Mouse (Mus musculus) heart, embryonic 11.5 days (tissue): Measurements from ENCODE around the gene Baz1a. TPM values are rescaled to one million over a fixed set of nuclear protein-coding genes. Genes with fewer than 3 reads are reported as not detected.
"Not testable (repeated sequence)": the region's sequence is repeated elsewhere in the genome, so short reads cannot be mapped to it uniquely, and the experiment has no call there.

Experiments
- ATAC-seq: fragments of 200-750 bp; cut with Nextera tagmentation; replicated peaks from 2 replicates; pipeline ENCODE4 v1.8.0; 2017; ENCODE audit warnings: moderate library complexity; ENCODE audit not compliant: insufficient number of reproducible peaks, low FRiP score, low TSS enrichment
- H3K27ac ChIP-seq: fragments of 300-500 bp; sonication (generic); 2 replicates; pipeline ENCODE4 v1.5.1; 2014; ENCODE audit warnings: mild to moderate bottlenecking, low read depth, low read length
- H3K27me3 ChIP-seq: fragments of 300-500 bp; sonication (generic); 2 replicates; pipeline ENCODE4 v1.6.1; 2014; ENCODE audit warnings: mild to moderate bottlenecking, low read length, mixed read lengths; ENCODE audit not compliant: control insufficient read depth, insufficient read depth
- H3K36me3 ChIP-seq: fragments of 300-500 bp; sonication (generic); 2 replicates; pipeline ENCODE4 v1.6.1; 2014; ENCODE audit warnings: mild to moderate bottlenecking, low read length, moderate library complexity, mixed read lengths; ENCODE audit not compliant: control insufficient read depth, insufficient read depth
- H3K4me1 ChIP-seq: fragments of 300-500 bp; sonication (generic); 2 replicates; pipeline ENCODE4 v1.6.1; 2014; ENCODE audit warnings: low read length; ENCODE audit not compliant: control insufficient read depth, insufficient read depth
- H3K4me2 ChIP-seq: fragments of 300-500 bp; sonication (generic); 2 replicates; pipeline ENCODE4 v1.6.1; 2014; ENCODE audit warnings: mild to moderate bottlenecking, moderate library complexity
- H3K4me3 ChIP-seq: fragments of 300-500 bp; sonication (generic); 2 replicates; pipeline ENCODE4 v1.5.1; 2014; ENCODE audit warnings: low read depth, low read length
- H3K9ac ChIP-seq: fragments of 300-500 bp; sonication (generic); 2 replicates; pipeline ENCODE4 v1.6.1; 2014; ENCODE audit warnings: mild to moderate bottlenecking, low read depth, low read length, moderate library complexity
- H3K9me3 ChIP-seq: fragments of 300-500 bp; sonication (generic); replicated peaks from 2 replicates; pipeline ENCODE4 v1.6.1; 2016; ENCODE audit warnings: low read length; ENCODE audit not compliant: control insufficient read depth
- WGBS: fragments of 180-500 bp; shearing (Covaris S2); extraction: QIAGEN DNeasy Blood & Tissue Kit; methylation state at CpG from one replicate; pipeline ENCODE4 v1.1.7; 2014; ENCODE audit not compliant: insufficient replicate concordance; 5-methylcytosine and 5-hydroxymethylcytosine counted together
- polyA plus RNA-seq: library from polyadenylated mRNA; unstranded; fragments of >200 nt; fragmentation: Nextera tagmentation; extraction: Ambion mirVana; gene quantifications from 2 replicates; pipeline ENCODE4 v1.2.1, GENCODE M21; 2014

Baz1a gene
- polyA plus RNA-seq, 1 experiment from 2014 or later: 18.6 TPM

DNA sequence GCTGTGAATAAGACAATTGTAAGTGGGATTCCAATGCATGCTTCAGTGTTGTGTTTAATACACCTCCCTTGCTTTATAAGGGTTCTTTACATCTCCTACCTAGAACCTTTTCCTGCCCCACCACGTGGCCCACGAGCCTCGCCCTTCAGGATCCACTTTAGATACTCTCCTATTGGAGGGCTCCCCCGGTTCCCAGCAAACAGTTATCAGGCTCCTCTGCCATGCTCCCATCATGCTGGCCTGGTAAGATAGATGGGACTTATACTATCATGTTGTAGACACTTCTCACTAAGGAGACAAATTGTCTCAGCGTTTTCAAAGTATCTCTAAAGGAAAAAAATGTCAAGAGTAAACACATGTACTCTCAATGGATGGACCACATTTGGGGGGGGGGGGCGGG is 33.6 kb downstream of the Baz1a start:
- ATAC-seq: no peak

DNA sequence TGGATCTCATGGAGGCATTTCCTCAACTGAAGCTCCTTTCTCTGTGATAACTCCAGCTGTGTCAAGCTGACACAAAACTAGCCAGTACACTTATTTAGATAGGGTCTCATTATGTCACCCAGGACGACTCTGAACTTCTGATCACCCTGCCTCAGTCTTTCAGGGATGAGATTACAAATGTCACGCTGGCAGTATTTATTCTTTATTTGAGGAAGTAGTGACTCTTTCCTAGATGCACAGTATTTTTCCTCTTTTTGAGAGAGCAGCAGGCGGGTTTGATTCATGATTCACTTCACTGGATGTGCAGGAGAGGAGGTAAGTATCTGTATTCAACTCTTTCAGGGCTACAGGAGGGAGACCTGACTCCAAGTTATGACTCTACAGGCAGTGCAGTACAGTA is 45.1 kb downstream of the Baz1a start:
- 70% methylated on average over 3 of the region's 3 CpGs for WGBS
- no peaks in the 10 kb centered on the region for H3K27me3 ChIP-seq
- H3K4me2 ChIP-seq: no peak overlapping the region
- no peaks in the 10 kb centered on the region for H3K4me1 ChIP-seq
- H3K36me3 ChIP-seq: 0 out of 2 replicates have a peak, but pooled peaks cover 2% of the 10 kb centered on the region
- no peak overlapping the region for H3K9ac ChIP-seq
- no peaks in the 10 kb centered on the region for H3K9me3 ChIP-seq
- no peak for ATAC-seq
- H3K27ac ChIP-seq: no peak overlapping the region
- no peak overlapping the region for H3K4me3 ChIP-seq

More for the DNA sequence above, 33.6 kb downstream of the Baz1a start:
- H3K9me3 ChIP-seq: no peaks in the 10 kb centered on the region
- no peak overlapping the region for H3K27ac ChIP-seq
- 58% methylated on average over 6 of the region's 6 CpGs for WGBS
- H3K9ac ChIP-seq: no peak overlapping the region
- no peaks in the 10 kb centered on the region for H3K36me3 ChIP-seq
- no peak overlapping the region for H3K4me2 ChIP-seq
- no peak overlapping the region for H3K4me3 ChIP-seq
- no peaks in the 10 kb centered on the region for H3K27me3 ChIP-seq
- H3K4me1 ChIP-seq: peaks cover 4% of the 10 kb centered on the region; the same call in 1 of the 2 replicates

DNA sequence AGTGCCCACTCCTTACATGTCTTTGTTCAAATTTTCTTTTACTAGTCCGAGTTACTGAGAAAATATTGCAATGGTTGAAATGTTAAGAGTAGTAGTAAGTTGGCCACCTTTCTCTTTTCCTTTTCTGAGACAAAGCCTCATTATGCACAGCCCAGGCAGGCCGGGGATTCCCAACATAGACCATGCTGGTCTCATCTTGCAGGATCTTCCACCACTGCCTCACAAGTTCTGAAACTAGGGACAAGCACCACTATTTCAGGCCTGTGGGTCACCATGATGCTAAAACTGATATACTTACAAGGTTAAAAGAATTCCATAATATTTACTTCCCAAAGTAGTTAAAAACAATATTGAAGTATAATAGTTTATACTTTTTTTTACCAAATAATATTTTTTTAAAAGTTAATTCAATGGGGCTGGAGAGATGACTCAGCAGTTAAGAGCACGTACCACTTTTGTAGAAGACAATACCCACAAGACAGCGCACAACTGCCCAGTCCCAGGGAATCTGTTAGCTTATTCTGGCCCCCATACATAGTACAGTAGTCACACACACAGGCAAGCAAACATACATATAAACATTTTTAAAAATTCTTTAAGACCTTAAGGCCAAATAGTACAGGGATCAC is 48.5 kb downstream of the Baz1a start:
- Histone ChIP-seq H3K27ac (no peak overlapping the region), H3K4me1 (no peaks in the 10 kb centered on the region), H3K9ac (no peak overlapping the region), H3K36me3 (no peaks in the 10 kb centered on the region), H3K4me2 (no peak overlapping the region), H3K4me3 (no peak overlapping the region), H3K27me3 (no peaks in the 10 kb centered on the region), H3K9me3 (no peaks in the 10 kb centered on the region)
- ATAC-seq: no peak
- 91% methylated on average over 4 of the region's 4 CpGs for WGBS

DNA sequence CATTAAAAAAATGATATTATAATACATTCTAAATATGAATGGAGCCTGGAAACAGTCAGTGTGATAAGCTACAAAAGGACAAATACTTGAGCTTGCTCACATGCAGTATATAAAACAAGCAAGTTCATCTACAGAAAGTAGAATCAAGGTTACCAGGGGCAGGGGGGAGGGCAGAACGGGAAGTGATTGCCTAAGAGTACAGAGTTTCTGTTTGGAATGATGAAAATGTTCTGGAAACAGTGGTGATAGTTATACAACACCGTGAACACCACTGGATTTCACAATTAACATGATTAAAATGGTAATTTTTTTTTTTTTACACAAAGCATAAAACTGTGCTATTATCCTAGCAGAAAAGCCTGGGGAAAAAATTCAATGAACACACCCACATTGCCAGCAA is 54.6 kb downstream of the Baz1a start:
- WGBS: 72% methylated on average over 2 of the region's 2 CpGs

DNA sequence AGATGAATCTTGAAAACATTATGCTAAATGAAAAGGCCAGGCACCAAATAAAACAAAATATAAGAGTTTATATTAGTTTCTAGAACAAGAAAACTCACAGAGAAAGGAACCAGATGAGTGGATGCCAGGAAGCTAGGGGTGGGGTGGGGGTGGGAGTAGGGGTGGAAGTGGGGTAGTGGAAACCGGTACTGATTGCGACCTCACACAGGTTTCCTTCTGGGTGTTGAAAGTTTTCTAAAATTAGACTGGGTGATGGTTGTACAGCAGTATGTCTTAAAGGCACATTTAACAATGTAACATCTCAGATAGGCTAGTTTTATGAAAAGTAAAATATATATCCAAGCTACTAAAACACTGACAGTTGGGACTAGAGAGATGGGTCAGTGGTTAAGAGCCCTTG is 57.2 kb downstream of the Baz1a start:
- no peak overlapping the region for H3K4me2 ChIP-seq
- H3K27ac ChIP-seq: no peak overlapping the region
- H3K4me3 ChIP-seq: no peak overlapping the region
- H3K27me3 ChIP-seq: no peaks in the 10 kb centered on the region
- WGBS: 61% methylated on average over 2 of the region's 2 CpGs
- no peaks in the 10 kb centered on the region for H3K9me3 ChIP-seq
- 0 out of 2 replicates have a peak, but pooled peaks cover 3% of the 10 kb centered on the region for H3K4me1 ChIP-seq
- ATAC-seq: no peak
- no peaks in the 10 kb centered on the region for H3K36me3 ChIP-seq
- H3K9ac ChIP-seq: no peak overlapping the region

More for the DNA sequence above, 54.6 kb downstream of the Baz1a start:
- no peak overlapping the region for H3K4me2 ChIP-seq
- H3K9me3 ChIP-seq: no peaks in the 10 kb centered on the region
- H3K4me3 ChIP-seq: no peak overlapping the region
- H3K36me3 ChIP-seq: no peaks in the 10 kb centered on the region
- no peak overlapping the region for H3K27ac ChIP-seq
- H3K9ac ChIP-seq: no peak overlapping the region
- H3K4me1 ChIP-seq: 0 out of 2 replicates have a peak, but pooled peaks cover 3% of the 10 kb centered on the region
- no peaks in the 10 kb centered on the region for H3K27me3 ChIP-seq
- ATAC-seq: no peak

DNA sequence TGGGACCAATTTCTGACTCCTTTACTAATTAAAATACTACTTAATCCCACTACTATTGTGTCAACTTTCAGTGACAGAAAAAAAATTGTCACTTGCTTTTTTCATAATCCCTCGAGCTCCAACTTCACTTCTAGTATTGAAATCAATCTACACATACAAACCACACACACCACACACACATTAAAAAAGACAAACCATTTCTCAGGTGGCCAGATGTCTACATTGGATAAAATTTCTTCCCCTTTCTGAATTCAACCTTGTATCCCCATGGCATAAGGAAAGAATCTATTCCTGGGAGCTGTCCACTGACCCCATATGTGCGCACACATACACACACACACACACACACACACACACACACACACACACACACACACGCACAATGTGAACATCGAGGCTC is 57.7 kb downstream of the Baz1a start:
- WGBS: 88% methylated on average over 4 of the region's 4 CpGs
- no peak overlapping the region for H3K27ac ChIP-seq
- H3K4me3 ChIP-seq: no peak overlapping the region
- H3K9ac ChIP-seq: no peak overlapping the region
- ATAC-seq: no peak
- H3K4me1 ChIP-seq: 0 out of 2 replicates have a peak, but pooled peaks cover 3% of the 10 kb centered on the region
- no peaks in the 10 kb centered on the region for H3K36me3 ChIP-seq
- H3K27me3 ChIP-seq: no peaks in the 10 kb centered on the region
- no peaks in the 10 kb centered on the region for H3K9me3 ChIP-seq
- H3K4me2 ChIP-seq: no peak overlapping the region

DNA sequence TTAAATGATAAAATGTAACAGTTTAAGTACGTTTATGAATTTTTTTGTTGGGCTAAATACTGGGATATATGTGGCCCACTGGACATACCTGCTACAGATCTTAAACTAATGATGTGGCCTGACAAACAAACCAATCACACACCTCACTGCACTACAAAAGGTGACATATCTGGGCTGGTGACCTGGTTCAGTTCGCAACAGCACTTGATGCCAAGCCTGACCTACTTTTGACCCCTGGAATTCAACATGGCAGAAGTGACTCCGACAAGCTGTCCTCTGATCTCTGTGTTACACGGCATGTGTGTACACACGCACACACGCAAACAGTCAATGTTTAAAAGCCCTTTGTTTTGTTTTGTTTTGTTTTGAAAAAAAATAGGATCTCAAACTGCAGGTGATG is 68.0 kb downstream of the Baz1a start:
- no peak overlapping the region for H3K4me3 ChIP-seq
- H3K27ac ChIP-seq: no peak overlapping the region
- H3K9me3 ChIP-seq: no peaks in the 10 kb centered on the region
- WGBS: 84% methylated on average over 6 of the region's 6 CpGs
- peaks cover 3% of the 10 kb centered on the region; the same call in 1 of the 2 replicates for H3K36me3 ChIP-seq
- no peak overlapping the region for H3K4me2 ChIP-seq
- no peaks in the 10 kb centered on the region for H3K27me3 ChIP-seq
- no peaks in the 10 kb centered on the region for H3K4me1 ChIP-seq
- H3K9ac ChIP-seq: no peak overlapping the region
- ATAC-seq: no peak; the same call in 1 of the 2 replicates

DNA sequence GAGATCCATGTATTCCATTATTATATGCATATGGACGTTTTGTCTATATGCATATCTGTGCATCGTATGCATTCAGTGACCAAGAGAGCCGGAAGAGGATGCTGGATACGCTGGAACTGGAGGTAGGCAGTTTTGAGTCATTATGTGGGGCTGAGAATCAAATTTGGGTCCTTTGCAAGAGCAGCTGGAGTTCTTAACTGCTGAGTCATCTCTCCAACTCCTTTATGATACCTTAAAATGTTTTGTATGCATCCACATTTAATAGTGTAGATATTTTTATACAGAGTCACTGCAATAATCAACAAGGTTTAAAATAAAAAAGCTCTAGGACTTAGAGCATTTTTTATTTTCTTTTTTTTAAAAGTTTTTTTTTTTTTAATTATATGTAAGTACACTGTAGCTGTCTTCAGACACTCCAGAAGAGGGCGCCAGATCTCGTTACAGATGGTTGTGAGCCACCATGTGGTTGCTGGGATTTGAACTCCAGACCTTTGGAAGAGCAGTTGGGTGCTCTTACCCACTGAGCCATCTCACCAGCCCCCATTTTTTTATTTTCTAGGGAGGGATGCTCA is 71.5 kb downstream of the Baz1a start:
- not testable (repeated sequence) for H3K4me3 ChIP-seq, H3K9me3 ChIP-seq, H3K4me2 ChIP-seq, H3K36me3 ChIP-seq, H3K27me3 ChIP-seq, H3K27ac ChIP-seq, H3K4me1 ChIP-seq, H3K9ac ChIP-seq, ATAC-seq
- WGBS: 87% methylated on average over 6 of the region's 6 CpGs
